Mouse (Mus musculus) kidney, postnatal 4 days (tissue): ENCODE results near the gene Wnk1.

ENCODE experiments used
- DNase-seq, 2 experiments: peaks; one replicate each; pipeline ENCODE4 v3.0.0; 2021; ENCODE audit warnings: mixed read lengths in 2 of 2

Gene Wnk1

DNA sequence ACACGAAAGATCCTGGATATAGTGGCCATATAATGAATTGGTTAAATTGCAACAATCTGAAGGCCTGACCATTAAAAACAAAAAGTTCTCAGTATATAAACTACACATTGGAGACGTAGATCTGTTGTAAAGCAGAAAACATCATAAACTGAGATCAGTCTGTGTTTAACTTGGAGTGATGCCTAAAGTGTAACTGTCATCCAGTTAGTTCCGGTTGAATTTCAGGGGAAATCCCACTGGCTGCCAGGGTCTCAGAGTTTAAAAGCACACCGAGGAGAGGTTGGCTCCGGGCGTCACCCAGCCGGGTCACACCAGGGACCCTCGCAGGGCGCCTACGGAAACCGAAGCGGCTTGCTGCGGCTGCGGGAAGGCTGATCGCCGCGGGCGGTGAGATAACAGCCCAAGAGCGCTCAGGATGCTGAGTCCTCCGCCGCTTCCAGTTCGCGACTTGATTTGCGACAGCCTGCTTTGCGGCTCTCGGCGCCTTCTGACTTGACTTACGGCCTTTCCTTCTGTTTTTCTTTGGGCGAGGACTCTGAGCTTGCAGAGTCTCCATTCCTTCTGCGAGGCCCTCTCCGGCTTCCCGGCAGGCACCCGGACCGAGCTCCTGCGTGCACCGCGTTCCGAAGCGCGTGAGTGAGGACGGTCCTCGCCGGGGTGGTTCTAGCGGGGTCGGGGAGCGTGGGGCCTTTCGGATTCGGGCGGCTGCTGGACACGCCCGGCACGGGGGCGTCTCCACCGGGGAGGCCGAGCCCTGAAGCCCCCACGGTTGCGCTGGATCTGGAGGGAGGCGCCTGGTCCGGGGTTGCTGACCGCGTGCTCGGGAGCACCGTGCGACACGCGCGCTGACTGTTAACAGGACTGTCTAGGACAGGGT, 136.0 kb downstream of the Wnk1 start, which contains the start of gene Rad52:
Gene Rad52 (plus strand): TSS at position 495 of the 877 bp plus-strand sequence.
- peak; percentile 86 to 93 for DNase-seq

DNA sequence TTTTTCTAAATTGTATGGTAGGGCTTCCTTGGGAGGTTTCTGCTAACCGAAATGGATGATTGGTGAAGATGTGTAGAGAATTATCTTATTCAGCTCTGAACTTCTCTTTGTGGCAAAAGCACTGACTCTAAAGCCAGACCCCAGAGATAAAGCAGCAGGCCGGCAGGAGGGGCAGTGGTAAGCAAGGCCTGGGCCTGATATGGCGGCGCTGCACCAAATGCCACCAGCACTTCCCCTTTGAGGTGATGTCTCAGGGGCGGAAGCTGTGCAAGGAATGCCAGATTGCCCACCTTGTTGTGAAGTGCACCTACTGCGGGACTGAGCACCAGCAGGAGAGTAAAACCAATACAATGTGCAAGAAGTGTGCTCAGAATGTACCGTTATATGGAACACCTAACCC, 145.8 kb downstream of the Wnk1 start:
- no peak for DNase-seq

DNA sequence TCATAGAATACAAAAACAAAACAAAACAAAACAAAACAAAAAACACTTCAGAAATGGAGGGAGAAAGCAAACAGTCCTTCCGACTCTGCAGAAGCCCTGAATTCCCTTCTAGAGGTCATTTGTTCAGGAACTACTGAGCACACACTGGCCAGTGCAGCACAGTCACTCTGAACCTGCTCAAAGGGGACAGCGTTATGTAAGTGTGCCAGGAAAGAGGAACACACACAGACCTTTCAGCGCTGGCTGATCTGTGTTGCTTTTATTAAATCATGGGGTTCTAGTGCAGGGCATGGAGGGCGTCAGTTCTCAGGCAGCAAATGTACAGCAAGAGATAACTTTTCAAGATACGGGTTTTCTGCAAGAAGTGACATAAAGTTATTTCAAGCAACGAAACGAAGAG, 155.3 kb downstream of the Wnk1 start:
- DNase-seq, result no peak
